Mouse (Mus musculus): ENCODE results near the gene Utf1. TPM values are rescaled to one million over a fixed set of nuclear protein-coding genes. Genes with fewer than 3 reads are reported as not detected.
A peak's percentile ranks its signal among the peaks of the same experiment; 100 is the strongest.

Utf1 gene
- polyA plus RNA-seq, 1 experiment from 2014 or later: not detected

DNA sequence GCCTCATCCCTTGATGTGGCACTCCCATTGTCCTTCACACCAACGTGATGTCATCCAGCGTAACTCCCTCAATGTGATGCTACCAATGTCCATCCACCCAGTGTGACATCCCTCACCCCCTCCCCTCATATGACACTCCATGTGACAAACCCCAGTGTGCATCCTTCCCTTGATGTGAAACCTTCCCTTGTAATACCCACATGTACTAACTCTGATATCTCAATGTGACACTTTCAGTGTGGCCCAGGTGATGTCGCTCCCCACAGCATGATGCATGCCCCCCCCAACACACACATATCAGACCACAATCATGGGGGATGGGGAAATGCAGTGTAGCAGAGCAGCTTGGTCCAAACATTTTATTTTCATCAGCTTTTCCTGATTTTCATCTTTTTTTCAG is 13.1 kb downstream of the Utf1 start:
- H3K36me3 ChIP-seq (ENCODE audit: insufficient read depth, low read length): no peaks in the 10 kb centered on the region
- no peak overlapping the region for H3K4me3 ChIP-seq (replicated peaks; ENCODE audit: low read depth, low read length)
- no peak for DNase-seq (ENCODE audit: low spot score)
- no peak overlapping the region for H3K4me2 ChIP-seq (ENCODE audit: low read length)
- no peak for TF ChIP-seq CTCF (IDR thresholded peaks at IDR 0.05; ENCODE audit: low read depth)
- no peaks in the 10 kb centered on the region for H3K4me1 ChIP-seq (replicated peaks; ENCODE audit: insufficient read depth, low read length)
- WGBS: 79% methylated on average over 3 of the region's 3 CpGs
- H3K27ac ChIP-seq: no peak overlapping the region
- ATAC-seq (replicated peaks; ENCODE audit: low FRiP score, low read depth): no peak
- no peaks in the 10 kb centered on the region for H3K9me3 ChIP-seq (replicated peaks; ENCODE audit: low read length)
- H3K27me3 ChIP-seq (ENCODE audit: insufficient read depth, low read length): no peaks in the 10 kb centered on the region
- no peak overlapping the region for H3K9ac ChIP-seq (ENCODE audit: low read depth, low read length)

DNA sequence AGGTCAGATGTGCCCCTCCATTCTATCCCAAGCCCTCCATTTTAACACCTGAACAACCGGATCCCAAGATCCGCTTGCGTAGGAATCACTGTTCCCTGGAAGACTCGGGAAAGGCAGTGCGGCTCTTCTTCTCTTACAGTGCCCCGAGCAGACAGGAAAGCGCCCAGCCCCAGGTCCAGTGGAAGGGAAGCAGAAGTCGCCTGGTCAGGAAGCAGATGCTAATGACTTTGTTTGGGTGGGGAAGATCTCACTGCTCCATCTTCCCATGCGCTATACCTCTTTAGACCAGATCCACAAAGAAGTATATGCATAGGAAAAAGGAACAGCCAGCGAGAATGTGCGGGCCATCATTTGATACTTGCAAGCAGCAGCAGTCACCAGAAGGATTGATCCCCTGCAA is 13.8 kb downstream of the Utf1 start:
- ATAC-seq (replicated peaks; ENCODE audit: low FRiP score, low read depth) (no peak), DNase-seq (ENCODE audit: low spot score) (peak; percentile 32)
- 46% methylated on average over 11 of the region's 11 CpGs for WGBS
- Histone ChIP-seq H3K4me3 (replicated peaks; ENCODE audit: low read depth, low read length) (no peak overlapping the region), H3K27me3 (ENCODE audit: insufficient read depth, low read length) (no peaks in the 10 kb centered on the region), H3K4me2 (ENCODE audit: low read length) (no peak overlapping the region), H3K9me3 (replicated peaks; ENCODE audit: low read length) (no peaks in the 10 kb centered on the region), H3K36me3 (ENCODE audit: insufficient read depth, low read length) (no peaks in the 10 kb centered on the region), H3K4me1 (replicated peaks; ENCODE audit: insufficient read depth, low read length) (no peaks in the 10 kb centered on the region), H3K27ac (no peak overlapping the region), H3K9ac (ENCODE audit: low read depth, low read length) (no peak overlapping the region)
- TF ChIP-seq CTCF (IDR thresholded peaks at IDR 0.05; ENCODE audit: low read depth): no peak

DNA sequence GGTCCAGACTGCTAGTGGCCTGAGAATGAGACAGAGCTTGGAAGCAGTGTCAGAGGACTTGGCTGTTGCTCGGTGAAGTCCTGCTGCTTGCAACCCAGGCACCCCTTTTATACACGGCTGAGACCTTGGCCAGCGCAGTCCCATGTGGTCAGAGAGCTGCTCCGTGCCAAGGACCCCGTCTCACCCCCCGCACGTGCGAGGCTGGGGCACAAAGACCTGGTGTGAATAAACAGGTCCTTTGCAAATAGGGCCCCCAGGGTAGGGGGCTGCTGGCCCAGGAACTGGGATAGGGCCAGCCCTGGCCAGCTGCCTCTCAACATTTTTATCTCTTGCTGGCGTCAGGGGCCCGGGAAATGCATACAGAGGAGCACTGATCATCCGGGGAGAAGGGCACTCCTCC is 14.4 kb downstream of the Utf1 start:
- Histone ChIP-seq H3K9ac (ENCODE audit: low read depth, low read length) (no peak overlapping the region), H3K4me3 (replicated peaks; ENCODE audit: low read depth, low read length) (no peak overlapping the region), H3K4me2 (ENCODE audit: low read length) (no peak overlapping the region), H3K9me3 (replicated peaks; ENCODE audit: low read length) (no peaks in the 10 kb centered on the region), H3K36me3 (ENCODE audit: insufficient read depth, low read length) (no peaks in the 10 kb centered on the region), H3K4me1 (replicated peaks; ENCODE audit: insufficient read depth, low read length) (no peaks in the 10 kb centered on the region), H3K27ac (no peak overlapping the region), H3K27me3 (ENCODE audit: insufficient read depth, low read length) (no peaks in the 10 kb centered on the region)
- 39% methylated on average over 11 of the region's 11 CpGs for WGBS
- TF ChIP-seq CTCF (IDR thresholded peaks at IDR 0.05; ENCODE audit: low read depth): no peak
- ATAC-seq (replicated peaks; ENCODE audit: low FRiP score, low read depth) (no peak; the same call in 1 of the 2 replicates), DNase-seq (ENCODE audit: low spot score) (no peak)

DNA sequence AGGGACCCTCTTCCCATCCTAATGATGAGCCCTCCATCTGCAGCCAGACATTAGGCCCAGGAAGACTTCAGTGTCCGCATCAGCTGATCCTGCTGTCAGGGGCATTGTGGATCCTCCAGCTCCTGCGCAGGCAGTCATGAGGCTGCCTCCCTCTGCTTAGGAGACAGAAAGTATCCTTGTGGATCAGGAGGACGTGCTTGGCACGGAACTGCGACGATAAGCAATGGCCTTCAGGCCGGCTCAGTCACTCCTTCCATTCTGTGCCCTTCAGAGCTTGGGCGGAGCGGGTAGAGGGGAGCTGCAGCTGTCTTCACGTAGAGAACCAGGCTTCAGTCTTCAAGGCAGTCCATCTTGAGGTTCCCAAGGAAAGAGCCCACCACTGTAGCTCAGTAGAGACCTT is 17.6 kb downstream of the Utf1 start:
- TF ChIP-seq CTCF (IDR thresholded peaks at IDR 0.05; ENCODE audit: low read depth): no peak
- no peak overlapping the region for H3K27ac ChIP-seq
- WGBS: 87% methylated on average over 10 of the region's 10 CpGs

DNA sequence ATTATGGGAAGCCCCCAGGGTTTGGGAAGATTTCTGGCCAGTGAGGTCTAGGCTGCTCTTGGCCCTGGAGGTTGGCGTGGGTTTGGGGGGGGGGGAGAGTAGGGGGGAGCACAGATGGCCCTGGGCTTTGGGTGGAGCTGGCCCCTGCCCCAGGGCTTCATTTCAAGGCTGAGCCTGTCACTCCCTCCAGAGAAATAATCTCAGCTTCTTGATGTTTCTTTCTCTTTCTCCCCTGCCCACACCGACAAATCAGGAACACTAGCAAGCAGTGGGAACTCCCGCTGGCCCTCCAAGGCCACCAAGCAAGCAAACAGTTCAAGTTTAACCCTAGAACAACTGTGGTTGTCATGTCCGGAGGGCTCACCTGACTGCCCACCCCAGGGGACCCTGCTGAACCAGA is 20.2 kb downstream of the Utf1 start:
- no peak overlapping the region for H3K27ac ChIP-seq
- H3K9ac ChIP-seq (ENCODE audit: low read depth, low read length): no peak overlapping the region
- no peak overlapping the region for H3K4me3 ChIP-seq (replicated peaks; ENCODE audit: low read depth, low read length)
- H3K27me3 ChIP-seq (ENCODE audit: insufficient read depth, low read length): no peaks in the 10 kb centered on the region
- no peak for TF ChIP-seq CTCF (IDR thresholded peaks at IDR 0.05; ENCODE audit: low read depth)
- DNase-seq (ENCODE audit: low spot score) (no peak), ATAC-seq (replicated peaks; ENCODE audit: low FRiP score, low read depth) (no peak)
- H3K9me3 ChIP-seq (replicated peaks; ENCODE audit: low read length): no peaks in the 10 kb centered on the region
- H3K4me1 ChIP-seq (replicated peaks; ENCODE audit: insufficient read depth, low read length): no peaks in the 10 kb centered on the region
- no peaks in the 10 kb centered on the region for H3K36me3 ChIP-seq (ENCODE audit: insufficient read depth, low read length)
- WGBS: 62% methylated on average over 4 of the region's 4 CpGs
- H3K4me2 ChIP-seq (ENCODE audit: low read length): no peak overlapping the region

More for the DNA sequence above, 17.6 kb downstream of the Utf1 start:
- Histone ChIP-seq H3K36me3 (ENCODE audit: insufficient read depth, low read length) (no peaks in the 10 kb centered on the region), H3K9ac (ENCODE audit: low read depth, low read length) (no peak overlapping the region), H3K4me2 (ENCODE audit: low read length) (no peak overlapping the region), H3K27me3 (ENCODE audit: insufficient read depth, low read length) (no peaks in the 10 kb centered on the region), H3K4me3 (replicated peaks; ENCODE audit: low read depth, low read length) (no peak overlapping the region), H3K9me3 (replicated peaks; ENCODE audit: low read length) (no peaks in the 10 kb centered on the region), H3K4me1 (replicated peaks; ENCODE audit: insufficient read depth, low read length) (no peaks in the 10 kb centered on the region)
- ATAC-seq (replicated peaks; ENCODE audit: low FRiP score, low read depth) (no peak), DNase-seq (ENCODE audit: low spot score) (no peak)

DNA sequence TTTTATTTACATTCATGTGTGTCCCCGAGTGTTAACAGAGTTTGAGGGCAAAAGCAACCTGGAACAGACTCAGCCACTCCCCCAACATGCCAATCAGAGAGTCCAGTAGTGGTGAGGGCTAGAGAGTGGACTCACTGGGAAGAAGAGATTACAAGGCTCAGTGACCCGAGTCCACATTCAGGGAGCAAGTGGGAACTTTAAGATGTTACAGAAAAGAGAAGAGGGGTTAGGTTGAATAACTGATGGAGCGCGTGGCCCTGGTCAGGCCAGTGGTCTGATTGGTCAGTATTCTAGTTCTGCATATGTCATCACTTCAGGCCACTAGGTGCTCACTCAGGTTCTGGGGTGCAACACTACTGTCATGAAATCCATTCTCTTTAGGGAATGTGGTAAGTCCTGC is 23.6 kb downstream of the Utf1 start:
- DNase-seq (ENCODE audit: low spot score) (no peak), ATAC-seq (replicated peaks; ENCODE audit: low FRiP score, low read depth) (no peak)
- 20% methylated on average over 4 of the region's 4 CpGs for WGBS
- TF ChIP-seq CTCF (IDR thresholded peaks at IDR 0.05; ENCODE audit: low read depth): no peak
- no peak overlapping the region for H3K27ac ChIP-seq
- H3K4me3 ChIP-seq (replicated peaks; ENCODE audit: low read depth, low read length): no peak overlapping the region
- H3K36me3 ChIP-seq (ENCODE audit: insufficient read depth, low read length): no peaks in the 10 kb centered on the region
- no peaks in the 10 kb centered on the region for H3K9me3 ChIP-seq (replicated peaks; ENCODE audit: low read length)
- no peaks in the 10 kb centered on the region for H3K4me1 ChIP-seq (replicated peaks; ENCODE audit: insufficient read depth, low read length)
- H3K4me2 ChIP-seq (ENCODE audit: low read length): no peak overlapping the region
- H3K27me3 ChIP-seq (ENCODE audit: insufficient read depth, low read length): no peaks in the 10 kb centered on the region
- H3K9ac ChIP-seq (ENCODE audit: low read depth, low read length): no peak overlapping the region

DNA sequence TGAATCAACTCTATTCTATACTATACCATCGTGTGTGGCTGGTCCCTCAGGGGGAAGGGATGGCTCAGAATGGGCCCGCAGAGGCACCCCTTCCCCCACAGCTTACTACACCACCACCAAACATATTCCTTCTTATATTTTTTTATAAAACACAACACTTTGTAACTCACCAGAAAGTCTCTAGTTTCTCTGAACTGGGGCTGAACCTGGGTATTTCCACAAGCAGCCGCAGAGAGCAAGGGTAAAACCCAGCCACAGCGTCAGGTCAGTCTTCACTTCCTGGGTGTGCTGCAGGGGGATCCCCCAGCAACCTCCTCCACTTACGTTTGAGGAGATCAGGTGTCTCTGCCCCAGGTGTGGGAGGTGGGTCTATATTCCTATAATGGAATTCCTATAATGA is 24.8 kb downstream of the Utf1 start:
- no peak overlapping the region for H3K4me2 ChIP-seq (ENCODE audit: low read length)
- 45% methylated on average over 5 of the region's 5 CpGs for whole genome bisulfite sequencing
- no peaks in the 10 kb centered on the region for H3K4me1 ChIP-seq (replicated peaks; ENCODE audit: insufficient read depth, low read length)
- DNase-seq (ENCODE audit: low spot score) (no peak), ATAC-seq (replicated peaks; ENCODE audit: low FRiP score, low read depth) (no peak)
- H3K27me3 ChIP-seq (ENCODE audit: insufficient read depth, low read length): no peaks in the 10 kb centered on the region
- no peak overlapping the region for H3K27ac ChIP-seq
- no peak overlapping the region for H3K4me3 ChIP-seq (replicated peaks; ENCODE audit: low read depth, low read length)
- H3K9ac ChIP-seq (ENCODE audit: low read depth, low read length): no peak overlapping the region
- no peaks in the 10 kb centered on the region for H3K36me3 ChIP-seq (ENCODE audit: insufficient read depth, low read length)
- no peak for TF ChIP-seq CTCF (IDR thresholded peaks at IDR 0.05; ENCODE audit: low read depth)
- no peaks in the 10 kb centered on the region for H3K9me3 ChIP-seq (replicated peaks; ENCODE audit: low read length)
